Mouse (Mus musculus) gastrocnemius, adult 18-20 months (tissue): ENCODE data around the gene Nfyc. TPM values are rescaled to one million over a fixed set of nuclear protein-coding genes. Genes with fewer than 3 reads are reported as not detected.
A peak's percentile ranks its signal among the peaks of the same experiment; 100 is the strongest.

Experiments
- DNase-seq: peaks from one replicate; pipeline ENCODE4 v3.0.0; 2021; ENCODE audit warnings: low spot score
- total RNA-seq, 2 experiments: library from RNA; stranded (reverse); gene quantifications; 2 replicates each; pipeline ENCODE4 v1.2.3; 2021

Nfyc gene
- total RNA-seq, 2 experiments from 2014 or later: 35.5 to 38.0 TPM

- DNase-seq: no peak
Observed at GRCm38 (mm10) chr4:120755801-120756200, 75.6 kb downstream of the Nfyc start.

GRCm38 (mm10) chr4:120755299-120755698 lies 76.1 kb downstream of the Nfyc start:
- DNase-seq: peak; percentile 71

- DNase-seq: no peak
Observed at GRCm38 (mm10) chr4:120749601-120750000, 81.8 kb downstream of the Nfyc start.

DNA sequence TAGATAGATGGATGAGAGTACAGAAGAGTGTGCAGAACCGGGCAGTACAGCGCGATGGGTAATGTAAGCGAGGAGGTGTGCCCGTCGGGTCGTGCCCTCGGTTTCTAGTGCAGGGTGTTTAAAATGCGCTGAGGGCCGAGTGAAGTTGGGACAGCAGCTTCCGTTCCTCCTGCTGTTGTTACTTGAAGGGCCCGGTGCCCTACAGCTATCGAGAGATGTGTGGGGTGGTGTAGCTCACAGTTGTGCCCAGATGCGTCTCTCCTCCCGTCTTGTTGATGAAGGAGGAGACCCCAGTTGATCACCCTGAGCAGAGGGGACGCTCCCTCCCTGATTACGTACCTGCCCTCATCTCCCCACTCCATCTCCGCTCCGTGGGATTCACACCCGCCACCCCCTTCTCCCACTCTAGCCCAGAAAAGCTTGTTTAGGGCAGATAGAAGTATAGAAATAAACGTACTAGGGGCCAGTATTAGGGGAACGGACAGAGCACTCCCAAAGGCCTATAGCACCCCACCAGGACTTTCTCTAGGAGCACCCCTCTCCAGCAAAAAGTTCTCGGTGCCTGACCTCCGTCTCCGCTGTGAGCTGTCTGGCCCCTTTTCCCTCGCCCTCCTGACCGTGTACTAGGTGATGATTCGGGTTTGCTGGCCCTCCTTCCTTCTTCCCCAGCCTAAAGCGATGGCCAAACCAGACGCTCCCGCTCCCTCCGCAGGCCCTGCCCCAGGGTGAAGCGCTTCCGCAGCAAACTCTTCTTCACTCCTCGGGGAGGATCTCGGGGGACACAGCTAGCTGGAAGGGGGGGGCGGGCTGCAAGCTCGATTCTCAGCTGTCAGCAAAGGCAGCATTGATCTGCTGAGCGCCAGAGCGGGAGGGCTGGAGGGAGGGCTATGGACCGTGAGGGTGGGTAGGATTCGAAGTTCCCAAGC lies 83.2 kb downstream of the Nfyc start, which contains the start of gene Kcnq4:
Gene Kcnq4, minus strand, starts transcription at position 672 of the 926 bp plus-strand sequence.
- no peak for DNase-seq

DNA sequence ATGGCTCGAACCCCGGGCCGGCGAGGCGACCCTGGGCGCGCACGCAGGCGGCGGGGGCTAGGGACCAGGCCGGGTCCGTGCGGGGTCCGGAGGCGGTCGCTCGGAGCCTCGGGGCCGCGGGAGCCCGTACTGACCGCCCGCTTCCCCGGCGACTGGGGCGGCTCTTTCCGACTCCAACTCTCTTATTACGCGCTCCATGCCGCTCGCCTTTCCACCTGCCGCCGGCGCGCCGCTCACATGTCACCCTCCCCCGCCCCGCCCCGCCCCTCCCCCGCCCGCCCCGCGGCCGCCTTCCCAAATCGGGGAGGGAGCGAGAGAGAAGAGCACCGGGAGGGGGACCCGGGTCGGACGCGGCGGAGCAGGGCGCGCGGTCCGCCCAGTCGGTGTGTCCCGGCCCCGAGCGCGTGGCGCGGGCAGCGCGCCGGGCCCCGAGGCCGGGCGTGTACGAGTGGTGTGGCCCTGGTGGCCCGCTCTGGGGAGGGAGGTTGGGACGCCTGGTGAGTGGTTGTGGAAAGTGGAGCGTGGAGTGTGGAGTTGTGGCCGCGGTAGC lies 84.1 kb downstream of the Nfyc start:
- DNase-seq: peak; percentile 44

GRCm38 (mm10) chr4:120746552-120747150 lies 84.7 kb downstream of the Nfyc start:
- no peak for DNase-seq

DNA sequence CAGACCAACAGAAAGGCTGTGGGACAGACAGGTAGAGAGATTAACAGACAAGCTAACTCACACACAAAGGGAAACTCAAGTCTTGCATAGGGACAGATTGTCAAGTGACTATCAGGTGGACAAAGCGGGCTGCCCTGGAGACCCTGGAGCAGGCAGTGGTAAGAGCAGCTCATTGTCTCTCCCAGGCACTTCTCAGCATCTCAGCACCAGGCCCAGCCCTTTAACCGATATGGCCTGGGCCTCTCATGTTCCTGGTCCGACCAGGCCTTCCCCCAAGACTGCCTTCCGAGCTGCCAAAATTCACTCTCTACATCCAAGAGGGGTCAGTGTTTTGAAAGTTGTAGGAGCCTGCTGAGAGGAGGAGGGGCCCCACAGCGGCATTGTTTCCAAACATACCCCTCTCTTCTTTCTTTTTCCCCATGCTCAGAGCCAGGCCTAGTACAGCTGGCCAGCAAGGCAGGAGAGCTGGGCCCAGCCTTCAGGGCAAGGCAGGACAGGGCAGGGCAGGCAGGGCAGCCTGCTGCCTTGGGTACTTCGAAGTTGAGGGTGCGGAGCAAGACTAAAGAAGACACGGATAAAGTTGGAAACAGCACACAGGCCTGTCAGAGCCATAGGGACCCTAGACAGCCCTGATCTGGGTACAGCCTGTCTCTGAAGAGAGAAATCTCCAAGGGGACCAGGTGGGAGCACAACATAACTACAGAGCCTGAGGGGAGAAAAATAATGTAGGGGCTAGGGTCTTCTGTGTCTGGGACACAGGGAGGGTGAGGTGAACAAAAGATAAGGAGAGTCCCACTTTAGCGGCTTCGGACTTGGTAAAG lies 85.4 kb downstream of the Nfyc start:
- DNase-seq: peak; percentile 20

DNA sequence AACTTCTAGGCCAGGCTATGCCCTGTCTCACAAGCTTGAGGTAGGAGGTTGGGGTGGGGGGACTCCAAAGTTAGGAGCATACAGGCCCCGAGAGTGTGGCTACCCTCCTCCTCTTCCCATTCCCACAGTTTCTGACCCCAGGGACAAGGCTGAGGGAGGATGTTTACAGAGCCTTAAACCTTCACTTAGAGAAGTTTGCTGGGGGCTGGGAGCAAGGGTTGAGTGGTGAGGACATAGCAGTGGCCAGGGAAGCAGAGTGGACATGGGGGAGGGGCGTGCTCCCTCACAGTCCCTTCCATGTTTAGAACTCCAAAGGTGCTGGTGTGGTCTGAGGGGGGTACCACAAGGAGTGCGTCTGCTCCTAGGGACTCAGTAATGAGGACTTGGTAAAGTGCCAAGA lies 87.7 kb downstream of the Nfyc start:
- DNase-seq: no peak

- DNase-seq: peak; percentile 49
Observed at GRCm38 (mm10) chr4:120741303-120741702, 90.1 kb downstream of the Nfyc start.

DNA sequence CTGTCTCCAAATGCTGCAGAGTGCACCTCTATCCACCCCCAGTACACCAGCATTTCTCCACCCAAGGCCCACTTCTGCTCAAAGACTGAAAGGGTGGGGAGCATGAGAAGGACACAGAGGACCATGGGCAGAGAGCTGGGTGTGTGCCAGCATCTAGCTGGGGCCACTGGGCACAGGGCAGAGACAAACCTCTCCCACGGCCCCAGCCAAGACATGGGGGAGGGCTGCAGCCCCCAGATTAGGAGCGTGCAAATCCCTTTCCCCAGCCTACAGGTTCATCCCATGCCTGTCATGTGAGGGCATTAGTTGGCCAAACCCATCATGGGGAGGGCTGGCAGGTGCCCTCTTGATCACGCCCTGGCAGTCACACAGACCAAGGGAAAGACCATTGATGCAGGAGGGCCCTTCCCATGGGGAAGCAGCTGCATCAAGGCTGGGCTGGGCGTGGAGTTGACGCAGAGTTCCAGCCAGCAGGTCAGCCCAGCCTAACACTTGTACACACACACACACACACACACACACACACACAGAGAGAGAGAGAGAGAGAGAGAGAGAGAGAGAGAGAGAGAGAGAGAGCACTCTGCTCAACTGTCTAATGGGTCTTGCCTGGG lies 97.3 kb downstream of the Nfyc start:
- no peak for DNase-seq

GRCm38 (mm10) chr4:120732737-120733136 lies 98.6 kb downstream of the Nfyc start:
- DNase-seq: no peak

DNA sequence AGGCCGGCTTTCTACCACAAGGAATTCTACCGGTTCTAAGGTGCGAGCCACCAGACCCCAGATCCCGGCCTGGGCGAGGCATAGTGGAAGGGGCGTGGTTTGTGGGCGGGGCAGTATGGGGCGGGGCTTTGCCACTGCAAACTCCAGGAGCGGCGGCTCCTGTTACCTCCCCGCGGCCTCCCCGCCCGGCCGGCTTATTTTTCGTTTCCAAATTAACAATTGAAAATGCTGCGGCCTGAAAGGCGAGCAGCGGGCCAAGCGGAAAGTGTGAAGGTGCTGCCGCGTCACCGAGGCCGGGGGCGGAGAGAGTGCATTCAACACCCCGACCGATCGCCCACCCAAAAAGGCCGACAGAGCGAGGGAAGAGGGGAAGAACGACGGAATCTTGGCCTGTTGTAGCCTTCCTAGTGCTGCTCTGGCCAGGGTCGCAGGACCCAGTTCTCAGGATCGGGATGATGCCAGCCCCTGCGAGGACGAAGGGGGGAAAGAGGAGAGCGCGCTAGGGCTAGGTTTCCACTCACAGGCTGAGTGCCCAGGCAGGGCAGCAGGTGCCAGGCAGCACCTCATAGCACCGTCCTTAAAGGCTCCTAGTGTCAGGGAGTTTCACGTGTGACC lies 100.2 kb downstream of the Nfyc start:
- DNase-seq: peak; percentile 73

DNA sequence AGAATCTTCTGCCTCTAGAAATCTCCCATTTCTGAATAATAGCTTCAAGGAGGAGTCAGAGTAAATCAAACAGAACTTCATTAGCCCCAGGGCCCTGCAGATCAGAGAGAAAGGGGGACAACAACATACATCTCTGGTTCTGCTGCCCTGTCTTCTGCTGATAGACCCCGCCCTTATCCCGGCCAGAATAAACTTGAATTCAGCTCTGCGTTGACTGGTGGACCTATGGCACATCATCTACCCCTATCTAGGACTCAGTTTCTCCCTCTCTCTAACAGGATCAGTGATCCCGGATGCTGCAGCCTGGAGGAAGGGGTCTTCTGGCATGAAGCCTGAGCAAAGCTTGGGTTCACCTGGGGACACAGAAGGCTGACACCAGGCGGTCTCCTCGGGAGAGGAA lies 100.8 kb downstream of the Nfyc start:
- DNase-seq: no peak

- peak; percentile 48 for DNase-seq
Observed at GRCm38 (mm10) chr4:120730146-120730545, 101.2 kb downstream of the Nfyc start.

GRCm38 (mm10) chr4:120729441-120729840 lies 101.9 kb downstream of the Nfyc start:
- no peak for DNase-seq

- DNase-seq: no peak
Observed at GRCm38 (mm10) chr4:120727842-120728241, 103.5 kb downstream of the Nfyc start.

GRCm38 (mm10) chr4:120726174-120726573 lies 105.2 kb downstream of the Nfyc start:
- peak; percentile 55 for DNase-seq

GRCm38 (mm10) chr4:120725516-120726090 lies 105.8 kb downstream of the Nfyc start:
- DNase-seq: no peak

DNA sequence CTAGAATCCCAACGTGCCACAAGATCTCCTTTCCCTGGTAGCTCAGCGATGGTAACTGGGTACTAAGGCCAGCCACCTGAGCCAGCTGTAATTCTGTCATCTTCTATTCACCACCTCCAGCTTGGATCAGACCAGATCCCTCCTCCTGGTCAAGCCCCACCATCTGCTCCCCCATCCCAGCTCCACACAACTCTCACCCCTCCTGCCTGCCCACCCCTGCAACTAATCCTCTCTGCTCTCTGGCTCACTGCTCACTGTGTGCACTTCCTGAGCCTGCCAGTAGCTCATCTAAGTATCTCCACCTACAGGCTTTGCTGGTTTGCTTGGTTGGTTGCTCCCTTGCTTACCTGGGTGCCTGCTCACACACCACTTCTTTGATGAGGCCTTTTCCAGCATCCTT lies 109.8 kb downstream of the Nfyc start:
- DNase-seq: no peak

DNA sequence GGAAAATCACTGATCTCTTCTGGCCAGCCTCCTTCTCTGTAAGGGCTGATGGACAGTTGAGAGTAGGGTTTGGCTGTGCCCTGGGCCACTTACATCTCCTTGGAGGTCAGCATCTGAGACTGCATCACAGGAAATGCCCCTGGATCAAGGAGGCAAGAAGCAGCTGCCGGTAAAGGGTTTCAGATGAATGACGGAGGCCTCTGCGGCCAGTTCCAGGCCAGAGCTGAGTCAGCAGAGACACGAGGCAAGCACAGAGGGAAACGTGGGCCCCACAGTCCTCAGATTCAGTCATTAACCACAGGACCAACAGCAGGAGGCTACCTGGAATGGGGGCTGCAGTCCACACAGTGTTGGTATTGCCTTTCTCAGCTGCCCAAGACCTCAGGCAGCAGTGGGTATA lies 112.2 kb downstream of the Nfyc start:
- DNase-seq: no peak
